Mouse (Mus musculus): ENCODE measurements around the gene Fgf18. TPM values are rescaled to one million over a fixed set of nuclear protein-coding genes. Genes with fewer than 3 reads are reported as not detected.

Fgf18 gene
- 1.1 and 2.6 TPM in 2 replicates for polyA plus RNA-seq (2016; fragmentation: Nextera tagmentation; extraction: Ambion mirVana)

DNA sequence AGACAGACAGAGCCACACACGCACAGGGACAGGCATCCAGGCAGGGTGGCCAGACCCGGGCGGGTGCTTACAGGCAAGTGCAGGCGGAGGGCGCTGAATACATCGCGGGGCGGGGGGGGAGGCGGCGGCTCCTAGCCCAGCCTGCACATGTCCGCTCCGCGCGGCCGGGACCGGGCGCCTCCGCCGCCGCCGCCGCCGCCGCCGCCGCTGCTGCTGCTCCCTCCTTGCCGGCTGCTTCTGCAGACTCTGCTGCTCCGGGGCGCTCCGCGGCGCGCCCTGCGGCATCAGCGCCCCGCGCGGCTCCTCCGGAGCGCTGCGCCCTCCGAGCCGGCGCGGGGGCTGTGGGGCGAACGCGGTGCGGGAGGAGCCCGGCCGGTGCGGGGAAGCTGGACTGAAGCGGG lies at the start of gene Fgf18:
Fgf18 (minus strand) TSS at position 230 of the 401 bp plus-strand sequence.
- peaks cover 58% of the 10 kb centered on the region for H3K4me1 ChIP-seq
- peaks cover 28% of the 10 kb centered on the region for H3K36me3 ChIP-seq
- H3K9me3 ChIP-seq, result no peaks in the 10 kb centered on the region
- peaks cover 43% of the 10 kb centered on the region for H3K27me3 ChIP-seq (ENCODE audit: insufficient read depth, poor library complexity, severe bottlenecking)
- no peak for DNase-seq (ENCODE audit: low spot score)
- peak within 1 kb of the TSS; percentile 49 for H3K27ac ChIP-seq
- H3K4me3 ChIP-seq, result peak within 1 kb of the TSS; percentile 71
- under 1% methylated on average over 41 of the region's 53 CpGs for WGBS

DNA sequence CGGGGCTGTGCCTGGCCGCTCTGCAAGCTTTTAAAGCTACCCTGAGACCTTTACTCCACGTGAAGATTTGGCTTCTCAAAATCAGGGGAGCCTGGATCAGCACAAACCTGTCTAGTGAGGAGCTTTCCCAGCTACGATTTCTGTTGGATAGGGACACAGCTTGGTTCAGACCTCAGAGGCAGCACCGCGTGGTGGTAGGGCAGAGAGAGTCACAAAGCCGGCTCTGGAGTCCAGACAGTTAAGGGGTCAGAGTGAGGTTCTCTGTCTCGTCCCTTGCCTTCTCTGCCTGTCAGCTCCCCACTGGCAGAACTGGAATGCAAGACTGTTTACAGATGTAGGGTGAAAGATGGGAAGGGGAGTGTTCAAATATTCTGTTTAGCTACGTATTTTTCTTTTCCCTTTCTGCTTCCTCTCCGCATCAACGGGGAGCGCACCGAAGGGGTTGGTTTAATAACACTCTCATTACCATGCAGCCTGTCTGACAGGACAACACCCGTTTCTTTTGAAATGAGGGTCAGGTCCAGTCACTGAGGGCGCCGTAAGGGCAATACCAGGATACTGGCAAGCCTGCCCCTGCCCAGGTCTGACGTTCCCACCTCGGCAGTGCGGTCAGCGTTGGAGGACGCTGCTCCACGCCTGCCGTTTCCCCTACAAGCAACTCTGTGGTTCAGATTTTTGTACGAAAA lies 49.4 kb upstream of the Fgf18 start:
- Histone ChIP-seq H3K4me3 (peak overlapping the region; percentile 5; the same call in 1 of the 2 replicates), H3K36me3 (no peaks in the 10 kb centered on the region), H3K27ac (no peak overlapping the region), H3K9me3 (peaks cover 6% of the 10 kb centered on the region; the same call in 1 of the 2 replicates), H3K4me1 (peaks cover 24% of the 10 kb centered on the region), H3K27me3 (ENCODE audit: insufficient read depth, poor library complexity, severe bottlenecking) (peaks cover 99% of the 10 kb centered on the region)
- no peak for DNase-seq (ENCODE audit: low spot score)
- WGBS, result 7% methylated on average over 24 of the region's 24 CpGs

DNA sequence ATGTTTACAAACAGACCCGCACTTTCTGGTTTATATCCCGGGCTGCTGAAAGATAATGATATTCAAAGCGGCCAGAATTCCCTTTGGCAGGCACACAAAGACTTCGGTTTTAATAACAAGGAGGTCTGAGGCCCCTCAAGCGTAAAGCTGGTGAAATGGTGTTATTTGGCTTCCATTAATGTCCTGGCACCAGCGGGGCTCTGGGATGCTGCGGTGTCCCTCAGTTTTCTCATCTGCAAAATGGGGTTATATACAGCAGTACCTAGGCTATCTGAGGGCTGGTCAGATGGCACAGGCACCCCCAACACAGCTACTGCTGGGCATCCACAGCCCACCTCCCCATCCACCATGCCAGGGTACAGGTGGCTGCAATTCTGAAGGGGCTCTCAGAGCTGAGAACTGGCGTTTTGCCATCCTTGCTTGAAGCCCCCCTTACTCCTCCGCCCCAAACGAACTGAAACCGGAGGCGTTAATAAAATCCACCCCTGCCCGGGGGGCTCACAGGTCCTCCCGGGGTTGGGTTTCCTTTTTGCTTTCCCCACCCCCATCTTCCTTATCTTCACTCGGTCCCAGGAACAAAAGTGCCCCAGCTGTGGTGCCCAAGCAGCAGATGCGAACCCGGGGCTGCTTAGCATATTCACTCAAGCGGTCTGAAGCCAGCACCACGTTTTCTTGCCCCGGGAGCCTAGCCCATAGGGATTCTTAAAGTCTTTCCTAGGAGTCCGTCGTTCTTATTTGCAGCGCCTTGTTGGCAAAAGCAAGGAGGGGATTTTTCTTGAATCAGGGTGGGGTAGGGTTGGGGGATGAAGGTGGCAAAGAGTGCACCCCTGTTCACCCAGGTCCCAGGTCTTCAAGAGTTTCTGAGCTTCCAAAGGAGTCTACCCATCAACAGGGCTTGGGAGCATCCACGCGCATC lies 48.6 kb upstream of the Fgf18 start:
- DNase-seq (ENCODE audit: low spot score), result no peak
- no peaks in the 10 kb centered on the region for H3K36me3 ChIP-seq
- no peak overlapping the region; the same call in 1 of the 2 replicates for H3K4me3 ChIP-seq
- 4% methylated on average over 25 of the region's 25 CpGs for WGBS
- H3K9me3 ChIP-seq, result peaks cover 6% of the 10 kb centered on the region; the same call in 1 of the 2 replicates
- peaks cover 99% of the 10 kb centered on the region for H3K27me3 ChIP-seq (ENCODE audit: insufficient read depth, poor library complexity, severe bottlenecking)
- H3K27ac ChIP-seq, result no peak overlapping the region
- peaks cover 16% of the 10 kb centered on the region for H3K4me1 ChIP-seq

DNA sequence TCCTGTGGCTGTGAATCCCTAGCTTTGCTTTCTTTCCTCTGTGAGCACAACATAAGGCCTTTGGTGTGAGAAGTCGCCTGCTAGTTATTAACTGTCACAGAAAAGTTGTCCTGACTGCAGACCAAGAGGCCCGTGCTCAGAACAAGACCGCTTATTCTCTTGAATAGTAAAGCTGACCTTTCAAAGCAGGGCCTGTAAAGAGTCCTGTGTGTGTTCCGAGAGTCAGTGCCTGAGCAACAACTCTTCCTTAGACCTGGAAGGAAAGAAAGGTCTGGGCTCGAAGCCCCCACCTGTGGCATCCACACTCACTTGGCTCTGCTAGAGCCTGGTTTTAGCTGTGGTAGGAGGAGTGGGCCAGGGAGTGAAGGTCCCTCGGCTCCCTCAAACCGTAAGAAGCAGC lies 47.9 kb upstream of the Fgf18 start:
- no peak for DNase-seq (ENCODE audit: low spot score)
- Histone ChIP-seq H3K9me3 (peaks cover 6% of the 10 kb centered on the region; the same call in 1 of the 2 replicates), H3K4me1 (peaks cover 9% of the 10 kb centered on the region), H3K27ac (no peak overlapping the region), H3K27me3 (ENCODE audit: insufficient read depth, poor library complexity, severe bottlenecking) (peaks cover 99% of the 10 kb centered on the region), H3K36me3 (no peaks in the 10 kb centered on the region), H3K4me3 (no peak overlapping the region)
- 20% methylated on average over 7 of the region's 7 CpGs for WGBS

DNA sequence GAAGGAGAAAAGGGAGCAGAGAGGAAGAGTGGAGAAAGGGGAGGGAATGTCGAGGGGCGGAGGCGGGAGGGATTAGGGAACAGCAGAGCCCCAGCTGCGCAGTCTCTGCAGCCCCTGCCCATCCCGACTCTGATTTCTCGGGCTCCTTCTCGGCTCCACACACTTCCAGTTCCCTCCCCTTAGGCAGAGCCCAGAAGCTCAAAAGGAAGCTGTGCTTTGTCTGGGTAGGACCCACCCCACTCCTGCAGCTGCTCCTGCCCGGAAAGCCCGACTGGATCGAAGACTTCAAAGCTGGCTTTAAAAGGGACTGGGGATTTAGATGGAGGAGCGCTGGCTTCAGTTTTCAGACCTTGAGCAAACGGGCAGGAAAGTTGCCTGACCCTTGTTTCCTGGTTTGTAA lies 46.5 kb upstream of the Fgf18 start:
- DNase-seq (ENCODE audit: low spot score), result no peak
- Histone ChIP-seq H3K4me1 (peaks cover 9% of the 10 kb centered on the region; the same call in 1 of the 2 replicates), H3K4me3 (peak overlapping the region; percentile 29), H3K27me3 (ENCODE audit: insufficient read depth, poor library complexity, severe bottlenecking) (peaks cover 92% of the 10 kb centered on the region), H3K9me3 (peaks cover 6% of the 10 kb centered on the region; the same call in 1 of the 2 replicates), H3K36me3 (no peaks in the 10 kb centered on the region), H3K27ac (no peak overlapping the region)
- WGBS, result 1% methylated on average over 12 of the region's 12 CpGs

DNA sequence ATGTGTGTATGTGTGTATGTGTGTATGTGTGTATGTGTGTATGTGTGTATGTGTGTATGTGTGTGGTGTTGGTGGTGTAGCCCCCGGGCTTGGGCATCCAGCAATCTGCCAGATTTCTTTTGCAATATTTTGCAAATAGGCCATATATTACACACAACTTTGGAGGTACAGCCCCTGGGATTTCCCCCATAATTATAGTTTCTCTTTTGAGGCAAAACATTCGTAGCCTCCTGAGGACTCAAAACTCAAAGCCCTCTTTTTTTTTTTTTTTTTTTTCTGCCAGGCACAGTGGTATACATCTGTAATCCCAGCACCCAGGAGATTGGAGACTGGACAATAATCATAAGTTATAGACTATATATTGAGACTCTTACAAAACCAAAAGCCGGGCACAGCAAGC lies 34.6 kb upstream of the Fgf18 start:
- no peak for DNase-seq (ENCODE audit: low spot score)
- no peaks in the 10 kb centered on the region for H3K9me3 ChIP-seq
- H3K27me3 ChIP-seq (ENCODE audit: insufficient read depth, poor library complexity, severe bottlenecking), result peaks cover 53% of the 10 kb centered on the region
- no peaks in the 10 kb centered on the region for H3K36me3 ChIP-seq
- H3K27ac ChIP-seq, result no peak overlapping the region
- H3K4me3 ChIP-seq, result no peak overlapping the region
- H3K4me1 ChIP-seq, result peaks cover 11% of the 10 kb centered on the region
- 72% methylated on average over 3 of the region's 3 CpGs for WGBS

DNA sequence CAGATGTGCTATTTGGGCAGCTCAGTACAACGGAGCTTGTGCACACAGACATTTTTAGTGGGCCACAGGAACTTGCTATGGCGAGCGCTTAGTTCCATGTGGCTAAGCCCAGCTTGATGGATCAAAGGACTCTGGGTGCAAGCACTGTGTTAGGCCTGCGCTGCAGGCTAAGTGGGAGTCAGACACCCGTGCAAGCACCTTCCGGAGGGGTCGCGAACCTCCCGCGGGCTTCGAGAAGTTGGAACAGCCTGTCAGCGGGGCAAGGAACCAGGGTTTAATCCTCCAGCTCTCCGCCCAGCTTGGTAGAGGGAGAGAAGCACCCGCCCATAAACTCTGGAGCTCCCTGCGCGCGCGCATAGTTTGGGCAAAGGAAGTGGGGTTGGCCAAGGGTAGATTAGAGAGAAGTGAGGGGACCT lies 33.5 kb upstream of the Fgf18 start:
- H3K4me1 ChIP-seq, result peaks cover 11% of the 10 kb centered on the region
- no peaks in the 10 kb centered on the region for H3K36me3 ChIP-seq
- no peak overlapping the region for H3K27ac ChIP-seq
- no peak for DNase-seq (ENCODE audit: low spot score)
- peaks cover 57% of the 10 kb centered on the region for H3K27me3 ChIP-seq (ENCODE audit: insufficient read depth, poor library complexity, severe bottlenecking)
- no peaks in the 10 kb centered on the region for H3K9me3 ChIP-seq
- WGBS, result 1% methylated on average over 18 of the region's 18 CpGs
- peak overlapping the region; percentile 53 for H3K4me3 ChIP-seq

DNA sequence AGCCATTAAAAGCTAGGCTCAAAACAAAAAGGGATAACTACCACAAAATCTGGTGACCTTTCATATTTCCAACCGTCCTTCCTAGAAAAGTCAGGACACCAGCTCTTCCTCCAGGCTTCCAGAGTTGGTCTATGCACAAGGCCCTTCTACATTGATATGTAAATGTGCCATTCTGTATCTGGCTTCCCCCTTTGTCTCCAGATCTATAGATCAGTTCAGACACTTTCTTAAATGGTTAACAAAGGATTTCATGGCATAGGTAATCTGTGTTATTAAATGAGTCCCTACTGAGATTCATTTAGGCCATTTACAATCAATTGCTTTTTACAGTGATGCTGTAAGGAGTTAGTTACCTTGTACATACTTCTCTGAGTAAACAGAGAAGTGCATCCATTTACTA lies 32.6 kb upstream of the Fgf18 start:
- H3K27ac ChIP-seq, result no peak overlapping the region
- no peaks in the 10 kb centered on the region for H3K9me3 ChIP-seq
- H3K4me1 ChIP-seq, result peaks cover 11% of the 10 kb centered on the region
- no peaks in the 10 kb centered on the region for H3K36me3 ChIP-seq
- H3K4me3 ChIP-seq, result no peak overlapping the region
- WGBS, result 41% methylated on average over 1 of the region's 1 CpGs
- DNase-seq (ENCODE audit: low spot score), result no peak
- H3K27me3 ChIP-seq (ENCODE audit: insufficient read depth, poor library complexity, severe bottlenecking), result peaks cover 66% of the 10 kb centered on the region

DNA sequence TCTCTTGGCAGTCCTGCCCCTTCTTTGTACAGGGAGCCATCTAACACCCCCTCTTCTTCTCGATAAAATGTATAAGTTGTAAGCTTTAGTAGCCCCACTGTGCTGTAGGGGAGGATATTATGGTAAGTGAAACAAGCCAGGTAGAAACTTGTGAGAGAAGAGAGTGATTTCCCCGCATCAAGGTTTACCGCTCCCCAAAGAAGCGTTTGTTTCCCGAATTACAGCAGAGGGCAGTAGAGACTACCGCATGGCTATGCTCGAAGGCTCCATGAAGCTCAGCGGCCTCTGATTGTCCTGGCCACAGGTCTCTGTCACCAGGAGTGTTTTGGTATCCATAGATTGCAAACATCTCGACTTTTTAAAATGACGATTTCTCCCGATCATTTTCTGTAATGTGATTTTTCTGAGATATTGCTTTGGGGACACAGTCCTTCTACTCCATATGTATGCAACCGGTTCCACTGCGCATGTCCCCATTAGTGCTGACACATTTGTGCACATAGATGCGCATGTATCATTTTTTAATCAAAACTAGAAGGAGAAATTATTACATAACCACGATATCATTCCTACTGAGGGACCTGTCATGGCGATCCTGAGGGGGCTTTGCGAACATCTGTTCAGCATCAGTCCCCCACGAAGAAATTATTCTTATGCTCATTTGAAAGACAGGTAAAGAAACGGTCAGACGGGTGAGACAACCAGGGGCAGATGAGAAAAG lies 29.5 kb upstream of the Fgf18 start:
- Histone ChIP-seq H3K4me1 (peaks cover 11% of the 10 kb centered on the region), H3K27me3 (ENCODE audit: insufficient read depth, poor library complexity, severe bottlenecking) (peaks cover 65% of the 10 kb centered on the region), H3K27ac (no peak overlapping the region), H3K36me3 (no peaks in the 10 kb centered on the region), H3K4me3 (no peak overlapping the region), H3K9me3 (0 out of 2 replicates have a peak, but pooled peaks cover 2% of the 10 kb centered on the region)
- no peak for DNase-seq (ENCODE audit: low spot score)
- WGBS, result 30% methylated on average over 20 of the region's 20 CpGs

DNA sequence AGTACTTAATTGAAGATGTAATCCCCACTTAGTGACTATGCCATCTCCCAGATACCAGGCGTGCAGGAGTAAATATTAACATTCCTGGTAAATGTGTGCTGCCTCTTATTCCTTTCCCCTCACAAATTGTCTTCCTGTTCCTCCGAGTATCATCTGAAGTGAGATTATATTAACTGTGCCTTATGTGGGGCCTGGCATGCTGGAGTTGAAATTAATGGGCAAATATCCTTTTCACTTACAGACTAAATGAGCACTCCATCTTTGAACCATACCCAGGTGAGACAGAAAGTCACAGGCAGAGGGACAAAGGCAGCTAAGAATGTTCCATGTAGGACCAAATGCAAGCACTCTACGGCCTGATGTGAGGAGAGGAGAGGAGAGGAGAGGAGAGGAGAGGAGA lies 28.6 kb upstream of the Fgf18 start:
- Histone ChIP-seq H3K27me3 (ENCODE audit: insufficient read depth, poor library complexity, severe bottlenecking) (peaks cover 61% of the 10 kb centered on the region), H3K9me3 (0 out of 2 replicates have a peak, but pooled peaks cover 2% of the 10 kb centered on the region), H3K4me1 (peaks cover 5% of the 10 kb centered on the region), H3K4me3 (no peak overlapping the region), H3K27ac (no peak overlapping the region), H3K36me3 (no peaks in the 10 kb centered on the region)
- 74% methylated on average over 2 of the region's 3 CpGs for WGBS
- DNase-seq (ENCODE audit: low spot score), result no peak

DNA sequence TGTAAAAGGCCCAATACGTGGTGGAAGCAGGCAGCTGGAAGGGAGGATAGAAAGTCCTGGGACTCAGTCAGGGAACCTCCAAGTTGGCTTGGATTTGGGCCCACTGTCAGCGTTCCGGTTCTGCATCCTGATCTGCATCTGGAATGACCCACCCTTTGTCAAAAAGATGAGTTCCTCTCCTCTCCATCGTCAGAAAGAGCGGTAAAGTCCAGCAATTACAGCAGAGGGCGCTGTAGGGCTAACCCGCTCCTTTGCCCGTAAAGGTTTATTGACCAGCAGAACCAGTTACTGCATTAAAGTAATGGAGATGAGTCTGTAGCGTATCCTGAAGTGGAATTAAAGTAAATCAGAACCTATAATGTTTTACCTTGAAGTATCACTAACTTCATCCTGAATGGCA lies 23.3 kb upstream of the Fgf18 start:
- H3K9me3 ChIP-seq, result 0 out of 2 replicates have a peak, but pooled peaks cover 2% of the 10 kb centered on the region
- H3K36me3 ChIP-seq, result no peaks in the 10 kb centered on the region
- no peak for DNase-seq (ENCODE audit: low spot score)
- 16% methylated on average over 9 of the region's 9 CpGs for WGBS
- no peaks in the 10 kb centered on the region for H3K4me1 ChIP-seq
- peaks cover 22% of the 10 kb centered on the region for H3K27me3 ChIP-seq (ENCODE audit: insufficient read depth, poor library complexity, severe bottlenecking)
- H3K4me3 ChIP-seq, result no peak overlapping the region
- no peak overlapping the region for H3K27ac ChIP-seq

DNA sequence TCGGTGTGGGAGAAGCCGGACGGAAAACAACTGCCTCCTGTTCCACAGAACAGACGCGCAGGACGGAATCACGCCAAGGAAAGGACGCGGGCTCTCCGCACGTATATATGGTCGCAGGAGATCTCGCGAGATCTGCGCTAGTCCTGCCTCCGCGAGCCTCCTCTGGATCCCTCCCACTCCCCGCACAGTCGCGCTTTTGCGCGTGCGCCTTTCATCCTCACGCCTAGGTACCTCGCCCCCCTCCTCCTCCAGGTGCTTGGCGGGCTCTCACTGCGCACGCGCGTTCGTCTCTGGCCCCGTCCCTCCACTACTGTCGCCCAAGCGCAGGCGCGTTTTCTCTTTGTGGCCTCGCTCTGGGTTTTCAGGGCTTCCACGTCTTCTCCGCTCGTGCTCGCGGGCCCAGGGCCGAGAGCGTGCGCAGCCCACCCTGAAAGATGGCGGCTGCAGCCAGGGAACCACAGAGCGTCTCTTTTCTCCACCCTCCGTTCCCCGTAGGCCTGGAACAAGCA lies 15.9 kb upstream of the Fgf18 start, which contains the start of gene Npm1:
Npm1 (minus strand) TSS at position 209 of the 509 bp plus-strand sequence.
- Histone ChIP-seq H3K9me3 (no peaks in the 10 kb centered on the region), H3K36me3 (peaks cover 39% of the 10 kb centered on the region), H3K27ac (peak within 1 kb of the TSS; percentile 96), H3K4me3 (peak within 1 kb of the TSS; percentile 97), H3K4me1 (no peaks in the 10 kb centered on the region), H3K27me3 (ENCODE audit: insufficient read depth, poor library complexity, severe bottlenecking) (peaks cover 5% of the 10 kb centered on the region; the same call in 1 of the 2 replicates)
- WGBS, result 3% methylated on average over 48 of the region's 49 CpGs
- DNase-seq (ENCODE audit: low spot score), result peak; percentile 100

Data from heart, embryonic 10.5 days (tissue).